Mouse (Mus musculus): ENCODE data around the gene Grk5. TPM values are rescaled to one million over a fixed set of nuclear protein-coding genes. Genes with fewer than 3 reads are reported as not detected.

Gene Grk5
- polyA plus RNA-seq, 1 experiment: 1.3 TPM

DNA sequence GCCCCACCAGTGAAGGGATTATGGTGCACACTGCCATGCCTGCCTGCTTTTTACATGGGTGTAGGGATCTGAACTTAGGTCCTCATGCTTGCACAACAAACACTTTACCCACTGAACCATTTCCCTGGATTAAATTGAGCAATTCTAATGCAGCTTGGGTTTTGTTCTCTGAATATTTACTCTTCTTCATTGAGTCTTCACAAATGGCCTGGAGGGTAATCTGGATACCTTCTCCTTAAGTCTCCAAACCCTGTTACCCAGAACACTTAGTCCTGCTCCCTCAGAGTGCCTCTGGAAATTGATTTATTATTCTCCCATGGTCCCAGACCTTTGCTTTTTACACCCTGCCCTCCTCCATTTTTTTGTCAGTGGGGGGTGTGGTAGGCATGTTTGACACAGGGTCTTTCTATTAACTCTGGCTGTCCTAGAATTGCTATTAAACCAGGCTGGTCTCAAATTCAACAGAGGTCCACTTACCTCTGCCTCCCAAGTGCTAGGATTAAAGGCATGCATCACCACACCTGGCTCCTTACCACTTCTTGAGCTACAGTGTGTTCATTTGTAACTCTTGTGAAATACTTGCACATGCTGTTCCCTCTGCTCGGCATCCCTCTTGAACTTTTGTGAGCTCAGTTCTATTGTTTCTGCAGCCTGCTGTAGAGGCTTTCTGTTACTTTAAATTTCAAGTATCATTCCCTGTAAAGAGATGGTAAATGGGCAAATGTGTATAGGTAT, 82.9 kb downstream of the Grk5 start:
- H3K4me1 ChIP-seq (ENCODE audit: control insufficient read depth, insufficient read depth, low read length): no peaks in the 10 kb centered on the region
- H3K27ac ChIP-seq (ENCODE audit: insufficient read depth, low read length): no peak overlapping the region
- no peak for TF ChIP-seq POLR2A (IDR thresholded peaks at IDR 0.05; ENCODE audit: insufficient read depth, low read length)
- TF ChIP-seq EP300 (IDR thresholded peaks at IDR 0.05; ENCODE audit: insufficient read depth, low read depth, low read length): no peak
- no peak for TF ChIP-seq CTCF (IDR thresholded peaks at IDR 0.05; ENCODE audit: low read depth, low read length)
- no peak overlapping the region for H3K9ac ChIP-seq (ENCODE audit: low read depth, poor library complexity, severe bottlenecking)
- no peak overlapping the region for H3K4me3 ChIP-seq (ENCODE audit: low read depth, low read length)
- H3K27me3 ChIP-seq (ENCODE audit: control insufficient read depth, insufficient read depth, low read length, poor library complexity, severe bottlenecking): no peaks in the 10 kb centered on the region; the same call in 1 of the 2 replicates
- no peaks in the 10 kb centered on the region for H3K9me3 ChIP-seq (replicated peaks; ENCODE audit: control insufficient read depth, insufficient read depth, low read length, poor library complexity, severe bottlenecking)
- H3K36me3 ChIP-seq (ENCODE audit: control insufficient read depth, insufficient read depth, low read length, poor library complexity, severe bottlenecking): no peaks in the 10 kb centered on the region

DNA sequence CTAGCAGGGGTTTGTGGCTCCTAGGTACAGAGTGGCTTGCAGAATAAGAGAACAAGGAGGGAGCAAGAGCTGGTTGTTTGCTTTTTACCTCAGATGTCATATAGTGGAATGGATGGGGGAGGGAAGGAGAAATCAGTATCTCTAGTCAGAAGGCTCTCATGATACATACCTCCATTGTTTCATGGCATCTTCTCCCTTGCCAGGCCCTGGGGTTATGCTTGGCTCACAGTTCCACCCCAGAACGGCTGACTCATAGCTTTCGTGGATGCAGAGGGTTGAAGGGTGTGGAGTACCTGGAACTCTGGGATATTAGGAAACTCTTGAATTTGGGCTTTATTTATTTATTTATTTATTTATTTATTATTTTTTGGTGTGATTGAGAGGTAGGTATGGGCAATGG, 84.0 kb downstream of the Grk5 start:
- TF ChIP-seq POLR2A (IDR thresholded peaks at IDR 0.05; ENCODE audit: insufficient read depth, low read length): no peak
- TF ChIP-seq EP300 (IDR thresholded peaks at IDR 0.05; ENCODE audit: insufficient read depth, low read depth, low read length): no peak
- TF ChIP-seq CTCF (IDR thresholded peaks at IDR 0.05; ENCODE audit: low read depth, low read length): no peak
- H3K9me3 ChIP-seq (replicated peaks; ENCODE audit: control insufficient read depth, insufficient read depth, low read length, poor library complexity, severe bottlenecking): no peaks in the 10 kb centered on the region
- H3K36me3 ChIP-seq (ENCODE audit: control insufficient read depth, insufficient read depth, low read length, poor library complexity, severe bottlenecking): no peaks in the 10 kb centered on the region
- H3K9ac ChIP-seq (ENCODE audit: low read depth, poor library complexity, severe bottlenecking): no peak overlapping the region
- H3K4me1 ChIP-seq (ENCODE audit: control insufficient read depth, insufficient read depth, low read length): no peaks in the 10 kb centered on the region
- H3K27ac ChIP-seq (ENCODE audit: insufficient read depth, low read length): no peak overlapping the region
- no peaks in the 10 kb centered on the region; the same call in 1 of the 2 replicates for H3K27me3 ChIP-seq (ENCODE audit: control insufficient read depth, insufficient read depth, low read length, poor library complexity, severe bottlenecking)
- H3K4me3 ChIP-seq (ENCODE audit: low read depth, low read length): no peak overlapping the region

DNA sequence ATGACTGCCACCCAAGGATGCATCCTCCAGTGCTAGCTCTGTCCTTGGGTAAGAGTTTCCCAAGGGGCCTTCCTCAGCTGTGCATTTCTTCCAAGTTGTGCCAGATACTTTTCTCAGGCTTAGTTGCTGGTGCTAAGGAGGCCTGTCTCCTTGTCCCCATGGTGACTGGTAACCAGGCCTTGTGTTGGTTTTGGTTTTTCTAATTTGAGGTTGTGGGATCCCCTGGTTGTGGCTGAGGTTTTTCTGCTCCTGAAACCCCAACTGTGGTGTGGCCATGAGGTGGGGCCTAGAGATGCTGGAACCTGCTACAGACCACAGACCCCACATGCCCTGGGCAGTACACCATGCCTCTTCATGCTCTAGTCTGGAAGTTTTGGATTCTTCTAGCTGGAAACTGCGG, 90.0 kb downstream of the Grk5 start:
- H3K36me3 ChIP-seq (ENCODE audit: control insufficient read depth, insufficient read depth, low read length, poor library complexity, severe bottlenecking): no peaks in the 10 kb centered on the region
- no peaks in the 10 kb centered on the region for H3K27me3 ChIP-seq (ENCODE audit: control insufficient read depth, insufficient read depth, low read length, poor library complexity, severe bottlenecking)
- no peaks in the 10 kb centered on the region for H3K9me3 ChIP-seq (replicated peaks; ENCODE audit: control insufficient read depth, insufficient read depth, low read length, poor library complexity, severe bottlenecking)
- no peaks in the 10 kb centered on the region for H3K4me1 ChIP-seq (ENCODE audit: control insufficient read depth, insufficient read depth, low read length)
- TF ChIP-seq EP300 (IDR thresholded peaks at IDR 0.05; ENCODE audit: insufficient read depth, low read depth, low read length) (no peak), CTCF (IDR thresholded peaks at IDR 0.05; ENCODE audit: low read depth, low read length) (no peak), POLR2A (IDR thresholded peaks at IDR 0.05; ENCODE audit: insufficient read depth, low read length) (no peak)
- no peak overlapping the region for H3K9ac ChIP-seq (ENCODE audit: low read depth, poor library complexity, severe bottlenecking)
- H3K4me3 ChIP-seq (ENCODE audit: low read depth, low read length): no peak overlapping the region
- H3K27ac ChIP-seq (ENCODE audit: insufficient read depth, low read length): no peak overlapping the region

DNA sequence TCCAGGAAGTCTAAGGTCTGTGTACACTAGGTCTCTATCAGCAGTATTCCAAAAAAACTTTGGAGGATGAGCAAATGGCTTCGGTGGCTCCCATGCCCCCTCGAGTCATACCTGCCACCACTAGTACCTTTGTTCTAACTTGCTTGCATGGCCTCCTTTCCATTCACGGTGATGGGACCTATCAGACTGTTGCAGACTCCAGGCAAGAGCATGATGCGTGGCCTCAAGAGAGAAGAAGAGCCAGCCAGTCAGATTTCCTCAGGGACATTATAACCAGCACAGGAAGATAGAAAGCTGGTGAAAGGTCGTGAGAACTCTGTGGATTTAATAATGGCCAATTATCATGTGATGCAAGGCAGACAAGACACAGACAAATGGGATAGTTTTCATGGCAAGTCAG, 91.8 kb downstream of the Grk5 start:
- Histone ChIP-seq H3K4me1 (ENCODE audit: control insufficient read depth, insufficient read depth, low read length) (no peaks in the 10 kb centered on the region), H3K36me3 (ENCODE audit: control insufficient read depth, insufficient read depth, low read length, poor library complexity, severe bottlenecking) (no peaks in the 10 kb centered on the region), H3K9me3 (replicated peaks; ENCODE audit: control insufficient read depth, insufficient read depth, low read length, poor library complexity, severe bottlenecking) (no peaks in the 10 kb centered on the region), H3K27me3 (ENCODE audit: control insufficient read depth, insufficient read depth, low read length, poor library complexity, severe bottlenecking) (no peaks in the 10 kb centered on the region), H3K27ac (ENCODE audit: insufficient read depth, low read length) (no peak overlapping the region), H3K4me3 (ENCODE audit: low read depth, low read length) (no peak overlapping the region), H3K9ac (ENCODE audit: low read depth, poor library complexity, severe bottlenecking) (no peak overlapping the region)
- TF ChIP-seq EP300 (IDR thresholded peaks at IDR 0.05; ENCODE audit: insufficient read depth, low read depth, low read length) (no peak), POLR2A (IDR thresholded peaks at IDR 0.05; ENCODE audit: insufficient read depth, low read length) (no peak), CTCF (IDR thresholded peaks at IDR 0.05; ENCODE audit: low read depth, low read length) (no peak)

DNA sequence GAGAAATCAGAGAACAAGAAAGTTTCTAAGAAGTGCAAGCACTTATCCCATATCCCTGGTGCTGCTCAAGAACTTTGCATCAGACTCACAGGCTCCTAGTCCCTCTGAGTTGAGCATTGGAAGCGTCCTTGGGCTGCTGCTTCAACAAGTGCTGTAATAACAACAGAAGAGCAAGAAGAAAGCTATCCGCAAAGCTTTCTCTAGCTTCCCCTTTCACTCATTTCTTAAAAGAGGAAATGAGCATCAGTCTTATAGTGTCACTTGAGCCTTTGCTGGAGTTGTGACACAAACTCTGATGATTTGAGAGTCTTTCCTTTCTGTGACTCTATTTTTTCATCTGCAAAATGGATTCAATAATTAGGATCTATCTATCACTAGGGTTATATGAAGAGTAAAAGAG, 92.3 kb downstream of the Grk5 start:
- no peaks in the 10 kb centered on the region for H3K27me3 ChIP-seq (ENCODE audit: control insufficient read depth, insufficient read depth, low read length, poor library complexity, severe bottlenecking)
- H3K36me3 ChIP-seq (ENCODE audit: control insufficient read depth, insufficient read depth, low read length, poor library complexity, severe bottlenecking): no peaks in the 10 kb centered on the region
- H3K4me1 ChIP-seq (ENCODE audit: control insufficient read depth, insufficient read depth, low read length): no peaks in the 10 kb centered on the region
- no peaks in the 10 kb centered on the region for H3K9me3 ChIP-seq (replicated peaks; ENCODE audit: control insufficient read depth, insufficient read depth, low read length, poor library complexity, severe bottlenecking)
- no peak overlapping the region for H3K4me3 ChIP-seq (ENCODE audit: low read depth, low read length)
- no peak overlapping the region for H3K9ac ChIP-seq (ENCODE audit: low read depth, poor library complexity, severe bottlenecking)
- TF ChIP-seq CTCF (IDR thresholded peaks at IDR 0.05; ENCODE audit: low read depth, low read length) (no peak), EP300 (IDR thresholded peaks at IDR 0.05; ENCODE audit: insufficient read depth, low read depth, low read length) (no peak), POLR2A (IDR thresholded peaks at IDR 0.05; ENCODE audit: insufficient read depth, low read length) (no peak)
- H3K27ac ChIP-seq (ENCODE audit: insufficient read depth, low read length): no peak overlapping the region

DNA sequence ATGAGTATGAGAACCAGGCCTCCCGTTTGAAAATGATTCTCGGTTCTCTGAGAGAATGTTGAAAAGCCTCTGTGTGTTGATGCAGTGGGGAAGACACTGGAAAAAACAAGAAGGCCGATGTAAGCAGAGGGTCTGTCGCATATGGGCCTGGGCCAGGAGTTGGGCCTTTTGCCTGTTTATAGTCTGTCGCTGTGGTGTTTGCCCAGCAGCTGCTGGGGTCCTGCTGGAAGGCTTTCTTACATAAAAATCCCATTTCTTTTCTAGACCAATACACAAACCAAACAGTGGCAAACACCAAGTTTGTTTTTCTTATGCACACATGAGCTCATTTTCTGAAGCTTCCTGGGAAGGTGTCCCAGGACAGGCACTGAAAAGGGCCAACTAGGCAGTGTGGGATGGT, 100.2 kb downstream of the Grk5 start:
- no peak overlapping the region for H3K27ac ChIP-seq (ENCODE audit: insufficient read depth, low read length)
- H3K4me3 ChIP-seq (ENCODE audit: low read depth, low read length): no peak overlapping the region

More for the DNA sequence above, 100.2 kb downstream of the Grk5 start:
- H3K36me3 ChIP-seq (ENCODE audit: control insufficient read depth, insufficient read depth, low read length, poor library complexity, severe bottlenecking): no peaks in the 10 kb centered on the region
- TF ChIP-seq CTCF (IDR thresholded peaks at IDR 0.05; ENCODE audit: low read depth, low read length): no peak
- TF ChIP-seq POLR2A (IDR thresholded peaks at IDR 0.05; ENCODE audit: insufficient read depth, low read length): no peak
- TF ChIP-seq EP300 (IDR thresholded peaks at IDR 0.05; ENCODE audit: insufficient read depth, low read depth, low read length): no peak
- H3K27me3 ChIP-seq (ENCODE audit: control insufficient read depth, insufficient read depth, low read length, poor library complexity, severe bottlenecking): no peaks in the 10 kb centered on the region
- H3K4me1 ChIP-seq (ENCODE audit: control insufficient read depth, insufficient read depth, low read length): no peaks in the 10 kb centered on the region
- H3K9me3 ChIP-seq (replicated peaks; ENCODE audit: control insufficient read depth, insufficient read depth, low read length, poor library complexity, severe bottlenecking): no peaks in the 10 kb centered on the region
- H3K9ac ChIP-seq (ENCODE audit: low read depth, poor library complexity, severe bottlenecking): no peak overlapping the region
